Mouse (Mus musculus): Measurements from ENCODE around the gene Setd1b. TPM values are rescaled to one million over a fixed set of nuclear protein-coding genes. Genes with fewer than 3 reads are reported as not detected.

Setd1b gene
- total and polyA plus RNA-seq, 3 experiments, result 0.50 to 9.1 (median 2.3) TPM

DNA sequence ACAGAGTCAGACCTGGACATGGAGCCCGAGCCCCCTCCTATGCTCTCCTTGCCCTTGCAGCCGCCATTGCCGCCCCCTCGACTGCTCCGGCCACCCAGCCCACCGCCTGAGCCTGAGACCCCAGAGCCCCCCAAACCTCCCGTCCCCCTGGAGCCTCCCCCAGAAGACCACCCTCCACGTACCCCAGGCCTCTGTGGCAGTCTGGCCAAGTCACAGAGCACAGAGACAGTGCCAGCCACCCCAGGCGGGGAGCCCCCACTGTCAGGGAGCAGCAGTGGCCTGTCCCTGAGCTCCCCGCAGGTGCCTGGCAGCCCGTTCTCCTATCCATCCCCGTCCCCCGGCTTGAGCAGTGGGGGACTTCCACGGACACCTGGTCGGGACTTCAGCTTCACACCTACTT is 17.9 kb downstream of the Setd1b start:
- Histone ChIP-seq H3K9ac (ENCODE audit: insufficient read depth, low read depth) (no peak overlapping the region), H3K4me2 (ENCODE audit: insufficient read depth, low read depth, poor library complexity, severe bottlenecking) (no peak overlapping the region), H3K9me3 (replicated peaks; ENCODE audit: low read length) (no peaks in the 10 kb centered on the region), H3K27me3 (replicated peaks) (no peaks in the 10 kb centered on the region), H3K27ac (ENCODE audit: insufficient read depth, low read depth) (no peak overlapping the region), H3K4me3 (replicated peaks in 1 of 3; ENCODE audit: low read depth in 2 of 3, low read length in 2 of 3, poor library complexity in 1 of 3) (no peak overlapping the region), H3K36me3 (replicated peaks in 1 of 2; ENCODE audit: control insufficient read depth in 1 of 2, insufficient read depth in 1 of 2, low read length in 1 of 2) (peaks cover 83 to 94% of the 10 kb centered on the region in 2 experiments), H3K4me1 (ENCODE audit: control insufficient read depth in 1 of 2, insufficient read depth in 2 of 2) (no peaks in the 10 kb centered on the region), H3K79me2 (replicated peaks; ENCODE audit: control insufficient read depth, extremely low read depth, insufficient read depth, poor library complexity, severe bottlenecking) (no peaks in the 10 kb centered on the region)
- dilution Hi-C loops (cut with MboI; ENCODE audit: extremely low pct_ligation_motif_present, extremely low pct_unique_long_range_greater_than_20kb, low sequenced_read_pairs), result no loop called here
- in situ Hi-C loops (cut with MboI; ENCODE audit: low pct_ligation_motif_present, low pct_unique_long_range_greater_than_20kb, low sequenced_read_pairs), result no loop called here
- TF ChIP-seq USF2 (conservative IDR thresholded peaks at IDR 0.05; ENCODE audit: low read depth, low read length) (no peak), POLR2AphosphoS2 (IDR thresholded peaks at IDR 0.05; ENCODE audit: low read depth, low read length) (no peak), GABPA (IDR thresholded peaks at IDR 0.05; ENCODE audit: insufficient replicate concordance, low read depth, low read length) (no peak), RAD21 (IDR thresholded peaks at IDR 0.05; ENCODE audit: low read depth, low read length) (no peak), MAFK (IDR thresholded peaks at IDR 0.05; ENCODE audit: insufficient replicate concordance, low read length) (no peak)
- DNase-seq (ENCODE audit: extremely low read depth), result no peak

DNA sequence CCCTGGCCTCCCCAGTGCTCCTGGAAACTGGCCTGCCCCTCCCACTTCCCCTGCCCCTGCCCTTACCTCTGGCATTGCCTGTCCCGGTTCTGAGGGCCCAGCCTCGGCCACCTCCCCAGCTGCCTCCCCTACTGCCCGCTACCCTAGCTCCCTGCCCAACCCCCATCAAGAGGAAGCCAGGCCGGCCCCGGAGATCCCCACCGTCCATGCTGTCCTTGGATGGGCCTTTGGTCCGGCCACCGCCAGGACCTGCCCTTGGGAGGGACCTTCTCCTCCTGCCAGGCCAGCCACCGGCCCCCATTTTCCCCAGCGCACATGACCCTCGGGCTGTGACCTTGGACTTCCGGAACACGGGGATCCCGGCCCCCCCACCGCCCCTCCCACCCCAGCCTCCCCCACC is 18.3 kb downstream of the Setd1b start:
- no peak overlapping the region for H3K9ac ChIP-seq (ENCODE audit: insufficient read depth, low read depth)
- in situ Hi-C loops (cut with MboI; ENCODE audit: low pct_ligation_motif_present, low pct_unique_long_range_greater_than_20kb, low sequenced_read_pairs), result no loop called here
- dilution Hi-C loops (cut with MboI; ENCODE audit: extremely low pct_ligation_motif_present, extremely low pct_unique_long_range_greater_than_20kb, low sequenced_read_pairs), result no loop called here
- no peak overlapping the region for H3K4me2 ChIP-seq (ENCODE audit: insufficient read depth, low read depth, poor library complexity, severe bottlenecking)
- TF ChIP-seq TBP (conservative IDR thresholded peaks at IDR 0.05; ENCODE audit: low read depth, low read length) (no peak), ZNF384 (IDR thresholded peaks at IDR 0.05; ENCODE audit: low read depth, low read length) (no peak), MEF2A (IDR thresholded peaks at IDR 0.05; ENCODE audit: borderline replicate concordance, low read depth, low read length) (no peak), TCF12 (IDR thresholded peaks at IDR 0.05; ENCODE audit: low read depth, low read length) (no peak), CHD2 (IDR thresholded peaks at IDR 0.05; ENCODE audit: low read length) (no peak), MAFK (IDR thresholded peaks at IDR 0.05; ENCODE audit: insufficient replicate concordance, low read length) (no peak), RCOR1 (conservative IDR thresholded peaks at IDR 0.05; ENCODE audit: low read depth, low read length) (no peak), ZMIZ1 (IDR thresholded peaks at IDR 0.05; ENCODE audit: low read depth, low read length) (no peak), JUND (conservative IDR thresholded peaks at IDR 0.05; ENCODE audit: low read depth, low read length) (no peak), ELF1 (IDR thresholded peaks at IDR 0.05; ENCODE audit: low read depth, low read length) (no peak), ETS1 (conservative IDR thresholded peaks at IDR 0.05; ENCODE audit: low read depth, low read length) (no peak), UBTF (IDR thresholded peaks at IDR 0.05; ENCODE audit: low read depth, low read length) (no peak), GABPA (IDR thresholded peaks at IDR 0.05; ENCODE audit: insufficient replicate concordance, low read depth, low read length) (no peak), CTCF (conservative IDR thresholded peaks at IDR 0.05 in 1 of 2, IDR thresholded peaks at IDR 0.05 in 1 of 2; ENCODE audit: low read depth in 2 of 2, low read length in 2 of 2) (no peak), SMC3 (IDR thresholded peaks at IDR 0.05; ENCODE audit: low read depth, low read length) (no peak), POLR2A (IDR thresholded peaks at IDR 0.05; ENCODE audit: low read depth, low read length) (no peak), MAX (IDR thresholded peaks at IDR 0.05; ENCODE audit: low read length) (no peak), MYC (IDR thresholded peaks at IDR 0.05; ENCODE audit: low read depth, low read length) (no peak)
- no peaks in the 10 kb centered on the region for H3K27me3 ChIP-seq (replicated peaks)
- no peaks in the 10 kb centered on the region for H3K9me3 ChIP-seq (replicated peaks; ENCODE audit: low read length)
- H3K4me3 ChIP-seq (replicated peaks in 1 of 3; ENCODE audit: low read depth in 2 of 3, low read length in 2 of 3, poor library complexity in 1 of 3), result no peak overlapping the region
- peaks cover 81 to 91% of the 10 kb centered on the region in 2 experiments for H3K36me3 ChIP-seq (replicated peaks in 1 of 2; ENCODE audit: control insufficient read depth in 1 of 2, insufficient read depth in 1 of 2, low read length in 1 of 2)
- H3K79me2 ChIP-seq (replicated peaks; ENCODE audit: control insufficient read depth, extremely low read depth, insufficient read depth, poor library complexity, severe bottlenecking), result no peaks in the 10 kb centered on the region
- no peak for DNase-seq (ENCODE audit: extremely low read depth)
- no peaks in the 10 kb centered on the region for H3K4me1 ChIP-seq (ENCODE audit: control insufficient read depth in 1 of 2, insufficient read depth in 2 of 2)
- no peak overlapping the region for H3K27ac ChIP-seq (ENCODE audit: insufficient read depth, low read depth)
